Mouse (Mus musculus) liver, embryonic 12.5 days (tissue): Measurements from ENCODE around the gene Napb. TPM values are rescaled to one million over a fixed set of nuclear protein-coding genes. Genes with fewer than 3 reads are reported as not detected.

Source experiments
- ATAC-seq: fragments of 200-750 bp; cut with Nextera tagmentation; 2 replicates; pipeline ENCODE4 v1.8.0; 2017; ENCODE audit warnings: moderate number of reproducible peaks, mild to moderate bottlenecking, moderate library complexity
- H3K27ac ChIP-seq: fragments of 300-500 bp; sonication (generic); 2 replicates; pipeline ENCODE4 v1.5.1; 2016; ENCODE audit warnings: mild to moderate bottlenecking
- H3K27me3 ChIP-seq: fragments of 300-500 bp; sonication (generic); replicated peaks from 2 replicates; pipeline ENCODE4 v1.6.1; 2016; ENCODE audit warnings: mild to moderate bottlenecking, moderate library complexity
- H3K36me3 ChIP-seq: fragments of 300-500 bp; sonication (generic); 2 replicates; pipeline ENCODE4 v1.6.1; 2016; ENCODE audit warnings: mild to moderate bottlenecking, moderate library complexity
- H3K4me1 ChIP-seq: fragments of 300-500 bp; sonication (generic); 2 replicates; pipeline ENCODE4 v1.6.1; 2016
- H3K4me2 ChIP-seq: fragments of 300-500 bp; sonication (generic); 2 replicates; pipeline ENCODE4 v1.6.1; 2016; ENCODE audit warnings: mild to moderate bottlenecking, moderate library complexity
- H3K4me3 ChIP-seq: fragments of 300-500 bp; sonication (generic); 2 replicates; pipeline ENCODE4 v1.5.1; 2016; ENCODE audit warnings: mild to moderate bottlenecking, moderate library complexity
- H3K9ac ChIP-seq: fragments of 300-500 bp; sonication (generic); 2 replicates; pipeline ENCODE4 v1.6.1; 2016; ENCODE audit warnings: mild to moderate bottlenecking, moderate library complexity
- H3K9me3 ChIP-seq: fragments of 300-500 bp; sonication (generic); replicated peaks from 2 replicates; pipeline ENCODE4 v1.6.1; 2016; ENCODE audit warnings: mild to moderate bottlenecking, moderate library complexity
- WGBS: fragments of 180-500 bp; shearing (Covaris S2); methylation state at CpG from one replicate; pipeline ENCODE4 v1.1.7; 2016; ENCODE audit not compliant: insufficient replicate concordance; 5-methylcytosine and 5-hydroxymethylcytosine counted together
- polyA plus RNA-seq: library from polyadenylated mRNA; unstranded; fragments of >200 nt; fragmentation: Nextera tagmentation; extraction: Ambion mirVana; gene quantifications from 2 replicates; pipeline ENCODE4 v1.2.1, GENCODE M21; 2016

Gene Napb
- polyA plus RNA-seq, 1 experiment from 2014 or later = 0.56 TPM

GRCm38 (mm10) chr2:148684972-148685371 is 47.3 kb downstream of the Napb start:
- no peak overlapping the region for H3K4me2 ChIP-seq
- no peak for ATAC-seq
- H3K4me3 ChIP-seq = no peak overlapping the region
- H3K36me3 ChIP-seq = peaks cover 59% of the 10 kb centered on the region
- no peak overlapping the region for H3K9ac ChIP-seq
- H3K9me3 ChIP-seq = no peaks in the 10 kb centered on the region
- no peak overlapping the region for H3K27ac ChIP-seq
- no peaks in the 10 kb centered on the region for H3K27me3 ChIP-seq
- 82% methylated on average over 2 of the region's 2 CpGs for WGBS
- peaks cover 32% of the 10 kb centered on the region for H3K4me1 ChIP-seq

- no peak overlapping the region for H3K9ac ChIP-seq
- WGBS = 53% methylated on average over 1 of the region's 1 CpGs
- H3K27me3 ChIP-seq = no peaks in the 10 kb centered on the region
- peaks cover 45% of the 10 kb centered on the region for H3K36me3 ChIP-seq
- H3K4me3 ChIP-seq = no peak overlapping the region
- no peaks in the 10 kb centered on the region for H3K9me3 ChIP-seq
- ATAC-seq = no peak
- no peak overlapping the region for H3K27ac ChIP-seq
- H3K4me1 ChIP-seq = peaks cover 50% of the 10 kb centered on the region
- H3K4me2 ChIP-seq = no peak overlapping the region
These were observed 49.2 kb downstream of the Napb start for GRCm38 (mm10) chr2:148683031-148683430.

- 7% methylated on average over 17 of the region's 17 CpGs for WGBS
- peaks cover 66% of the 10 kb centered on the region for H3K4me1 ChIP-seq
- peak overlapping the region; percentile 91 for H3K4me2 ChIP-seq
- H3K4me3 ChIP-seq = peak overlapping the region; percentile 87
- H3K27me3 ChIP-seq = no peaks in the 10 kb centered on the region
- no peaks in the 10 kb centered on the region for H3K9me3 ChIP-seq
- H3K36me3 ChIP-seq = peaks cover 47% of the 10 kb centered on the region
- peak overlapping the region; percentile 89 for H3K9ac ChIP-seq
- H3K27ac ChIP-seq = peak overlapping the region; percentile 81
- peak; percentile 75 for ATAC-seq
These were observed 50.8 kb downstream of the Napb start for GRCm38 (mm10) chr2:148681461-148681891.

- peak within 1 kb of the TSS; percentile 89 for H3K9ac ChIP-seq
- no peaks in the 10 kb centered on the region for H3K27me3 ChIP-seq
- H3K9me3 ChIP-seq = no peaks in the 10 kb centered on the region
- H3K4me3 ChIP-seq = peak within 1 kb of the TSS; percentile 87
- peak within 1 kb of the TSS; percentile 91 for H3K4me2 ChIP-seq
- under 1% methylated on average over 39 of the region's 39 CpGs for WGBS
- peaks cover 72% of the 10 kb centered on the region for H3K4me1 ChIP-seq
- H3K27ac ChIP-seq = peak within 1 kb of the TSS; percentile 86
- peaks cover 47% of the 10 kb centered on the region for H3K36me3 ChIP-seq
- ATAC-seq = peak; percentile 95
These were observed 51.4 kb downstream of the Napb start, which contains the start of gene Gzf1 for GRCm38 (mm10) chr2:148680775-148681291. Gene Gzf1, plus strand, starts transcription at chr2:148681023.

GRCm38 (mm10) chr2:148679346-148679745 is 52.9 kb downstream of the Napb start:
- H3K27me3 ChIP-seq = no peaks in the 10 kb centered on the region

GRCm38 (mm10) chr2:148677801-148678200 is 54.5 kb downstream of the Napb start:
- Histone ChIP-seq H3K9me3 (no peaks in the 10 kb centered on the region), H3K27me3 (no peaks in the 10 kb centered on the region), H3K4me2 (peak overlapping the region; percentile 52), H3K36me3 (peaks cover 41% of the 10 kb centered on the region), H3K4me3 (peak overlapping the region; percentile 35), H3K4me1 (peaks cover 78% of the 10 kb centered on the region), H3K9ac (peak overlapping the region; percentile 32; the same call in 1 of the 2 replicates), H3K27ac (peak overlapping the region; percentile 38)
- ATAC-seq = no peak
- WGBS = 39% methylated on average over 26 of the region's 26 CpGs

More at GRCm38 (mm10) chr2:148679346-148679745, 52.9 kb downstream of the Napb start:
- H3K4me3 ChIP-seq = peak overlapping the region; percentile 87; the same call in 1 of the 2 replicates
- peaks cover 71% of the 10 kb centered on the region for H3K4me1 ChIP-seq
- H3K36me3 ChIP-seq = peaks cover 48% of the 10 kb centered on the region
- 22% methylated on average over 9 of the region's 9 CpGs for WGBS
- no peaks in the 10 kb centered on the region for H3K9me3 ChIP-seq
- H3K27ac ChIP-seq = peak overlapping the region; percentile 86
- H3K4me2 ChIP-seq = peak overlapping the region; percentile 91
- H3K9ac ChIP-seq = peak overlapping the region; percentile 89
- no peak for ATAC-seq

GRCm38 (mm10) chr2:148672199-148673096 is 59.8 kb downstream of the Napb start, which contains the start of gene Nxt1:
Gene Nxt1, plus strand, starts transcription at chr2:148672601.
- Histone ChIP-seq H3K4me3 (peak within 1 kb of the TSS; percentile 91), H3K9ac (peak within 1 kb of the TSS; percentile 93), H3K4me2 (peak within 1 kb of the TSS; percentile 83), H3K4me1 (peaks cover 44% of the 10 kb centered on the region), H3K27ac (peak within 1 kb of the TSS; percentile 88), H3K27me3 (no peaks in the 10 kb centered on the region), H3K36me3 (peaks cover 34% of the 10 kb centered on the region), H3K9me3 (no peaks in the 10 kb centered on the region)
- under 1% methylated on average over 58 of the region's 58 CpGs for WGBS
- ATAC-seq = peak; percentile 100

GRCm38 (mm10) chr2:148663458-148663857 is 68.8 kb downstream of the Napb start:
- WGBS = 75% methylated on average over 1 of the region's 1 CpGs
- no peaks in the 10 kb centered on the region for H3K9me3 ChIP-seq
- ATAC-seq = no peak
- H3K9ac ChIP-seq = no peak overlapping the region
- no peak overlapping the region for H3K4me3 ChIP-seq
- H3K4me1 ChIP-seq = no peaks in the 10 kb centered on the region
- H3K36me3 ChIP-seq = no peaks in the 10 kb centered on the region
- no peak overlapping the region for H3K27ac ChIP-seq
- H3K4me2 ChIP-seq = no peak overlapping the region
- 0 out of 2 replicates have a peak, but pooled peaks cover 7% of the 10 kb centered on the region for H3K27me3 ChIP-seq

GRCm38 (mm10) chr2:148654961-148655360 is 77.3 kb downstream of the Napb start:
- Histone ChIP-seq H3K9me3 (no peaks in the 10 kb centered on the region), H3K27me3 (no peaks in the 10 kb centered on the region), H3K9ac (no peak overlapping the region), H3K4me2 (no peak overlapping the region), H3K4me1 (no peaks in the 10 kb centered on the region), H3K36me3 (no peaks in the 10 kb centered on the region), H3K27ac (no peak overlapping the region), H3K4me3 (no peak overlapping the region)
- under 1% methylated on average over 3 of the region's 3 CpGs for WGBS
- peak; percentile 58; the same call in 1 of the 2 replicates for ATAC-seq

- 49% methylated on average over 3 of the region's 3 CpGs for WGBS
- Histone ChIP-seq H3K9me3 (no peaks in the 10 kb centered on the region), H3K9ac (no peak overlapping the region)
These were observed 81.5 kb downstream of the Napb start for GRCm38 (mm10) chr2:148650587-148651357.

GRCm38 (mm10) chr2:148644421-148645000 is 87.8 kb downstream of the Napb start:
- H3K9me3 ChIP-seq = no peaks in the 10 kb centered on the region
- no peak overlapping the region for H3K4me2 ChIP-seq
- 70% methylated on average over 6 of the region's 6 CpGs for WGBS
- H3K27me3 ChIP-seq = no peaks in the 10 kb centered on the region
- no peak for ATAC-seq
- H3K4me1 ChIP-seq = no peaks in the 10 kb centered on the region
- H3K4me3 ChIP-seq = no peak overlapping the region
- H3K27ac ChIP-seq = no peak overlapping the region
- no peaks in the 10 kb centered on the region for H3K36me3 ChIP-seq
- no peak overlapping the region for H3K9ac ChIP-seq

More at GRCm38 (mm10) chr2:148650587-148651357, 81.5 kb downstream of the Napb start:
- Histone ChIP-seq H3K27ac (no peak overlapping the region), H3K36me3 (no peaks in the 10 kb centered on the region), H3K4me2 (no peak overlapping the region), H3K4me1 (no peaks in the 10 kb centered on the region), H3K27me3 (no peaks in the 10 kb centered on the region), H3K4me3 (no peak overlapping the region)
- no peak for ATAC-seq
